Mouse (Mus musculus): ENCODE measurements around the gene Psme4.

- TF ChIP-seq POLR2A (IDR thresholded peaks at IDR 0.05; ENCODE audit: insufficient read depth, low read depth, low read length) (no peak), CTCF (IDR thresholded peaks at IDR 0.05; ENCODE audit: insufficient read depth, low read depth, low read length) (no peak)
Measured at GRCm38 (mm10) chr11:30752956-30753355, 18.6 kb upstream of the Psme4 start.

Data from olfactory bulb, adult 2 months (tissue).